Mouse (Mus musculus): ENCODE measurements around the gene Rgp1.

GRCm38 (mm10) chr4:43553891-43554290, 24.6 kb upstream of the Rgp1 start:
- TF ChIP-seq POLR2A (IDR thresholded peaks at IDR 0.05; ENCODE audit: low read depth, low read length) (no peak), CTCF (IDR thresholded peaks at IDR 0.05; ENCODE audit: extremely low read depth, insufficient read depth, insufficient read length, insufficient replicate concordance) (no peak)

All from spleen, adult 2 months (tissue).